8 mouse cellular contexts compared by ENCODE assay signal in the genomic region with DNA sequence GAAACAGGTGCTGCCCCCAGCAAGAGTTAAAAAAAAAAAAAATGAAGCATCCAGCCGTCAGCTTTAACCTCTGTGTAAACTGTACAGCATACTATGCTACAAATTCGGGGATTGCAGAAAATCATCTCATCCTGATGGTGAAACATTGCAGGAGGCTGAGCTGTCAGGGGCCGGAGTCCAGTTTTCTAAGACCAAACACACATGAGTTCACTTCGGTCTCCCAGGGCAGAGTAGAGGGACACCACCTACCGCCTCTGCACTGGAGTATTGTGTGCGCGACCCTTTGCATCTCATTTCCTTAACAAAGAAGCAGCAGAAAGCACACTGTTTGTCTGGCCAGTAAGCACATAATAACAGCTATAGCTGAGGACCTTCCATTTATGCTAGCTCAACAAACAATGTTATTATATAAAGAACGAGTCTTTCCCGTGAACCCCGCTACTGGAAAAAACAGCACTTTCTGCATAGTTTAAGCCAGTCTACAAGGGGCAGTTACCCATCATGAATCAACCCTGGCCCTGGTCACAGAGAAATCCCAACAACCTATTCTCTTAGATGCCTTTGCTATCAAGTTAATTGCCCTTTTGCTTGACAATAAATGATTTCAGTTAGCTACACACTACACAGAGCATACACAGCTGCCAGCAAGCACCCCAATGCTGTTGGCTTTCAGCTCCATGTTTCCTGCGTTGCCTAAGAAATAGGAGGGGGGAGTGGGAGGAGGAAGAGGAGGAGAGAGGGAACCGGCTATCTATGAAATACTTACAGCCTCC.
DNase-seq lines count a peak whose midpoint lies in the region; ATAC-seq lines count a peak whose summit lies in the region.

No protein-coding gene starts in this region.

- H3K36me3 ChIP-seq in forebrain, embryonic 13.5 days (ENCODE audit: poor library complexity, severe bottlenecking), result no peaks in the 10 kb centered on the region
- no peaks in the 10 kb centered on the region for H3K36me3 ChIP-seq in midbrain, embryonic 10.5 days

- H3K27me3 ChIP-seq in forebrain, embryonic 13.5 days, result no peaks in the 10 kb centered on the region
- no peaks in the 10 kb centered on the region for H3K27me3 ChIP-seq in midbrain, embryonic 10.5 days (ENCODE audit: low read depth, poor library complexity, severe bottlenecking)

- H3K4me2 ChIP-seq in forebrain, embryonic 13.5 days, result peak overlapping the region; percentile 61

- peak overlapping the region; percentile 72 for H3K27ac ChIP-seq in forebrain, embryonic 13.5 days
- peak overlapping the region; percentile 79 for H3K27ac ChIP-seq in midbrain, embryonic 10.5 days (replicated peaks)

- 0 out of 2 replicates have a peak, but pooled peaks cover 3% of the 10 kb centered on the region for H3K9me3 ChIP-seq in forebrain, embryonic 13.5 days (replicated peaks)
- 0 out of 2 replicates have a peak, but pooled peaks cover 3% of the 10 kb centered on the region for H3K9me3 ChIP-seq in midbrain, embryonic 10.5 days (replicated peaks)

- peak overlapping the region; percentile 66 for H3K9ac ChIP-seq in forebrain, embryonic 13.5 days

- WGBS in forebrain, embryonic 13.5 days, result 17% methylated on average over 12 of the region's 12 CpGs
- 62% methylated on average over 12 of the region's 12 CpGs for WGBS in midbrain, embryonic 10.5 days

- H3K4me3 ChIP-seq in forebrain, embryonic 13.5 days, result peak overlapping the region; percentile 43
- peak overlapping the region; percentile 40; the same call in 1 of the 2 replicates for H3K4me3 ChIP-seq in midbrain, embryonic 10.5 days

- peak; percentile 86 for ATAC-seq in forebrain, embryonic 13.5 days
- no peak for ATAC-seq in megakaryocyte progenitor cell, adult 5-6 weeks (replicated peaks; ENCODE audit: poor library complexity)

- peaks cover 31% of the 10 kb centered on the region for H3K4me1 ChIP-seq in forebrain, embryonic 13.5 days
- peaks cover 19% of the 10 kb centered on the region for H3K4me1 ChIP-seq in midbrain, embryonic 10.5 days

- DNase-seq in heart, adult 11 months, result peak; percentile 92
- no peak for DNase-seq in heart, adult 18-20 months
- peak; percentile 24 for DNase-seq in ZHBTc4 (ENCODE audit: low read depth, low spot score)
- peak; percentile 20 for DNase-seq in midbrain, embryonic 10.5 days (ENCODE audit: low spot score)
- no peak for DNase-seq in ovary, adult 18-20 months (ENCODE audit: low spot score)
- DNase-seq in kidney, postnatal 25 days, result no peak

Comparison
In these comparisons a context has a peak if more than half of its experiments do, and no peak if none do; other contexts are left out.
1. DNase-seq: peak in heart, adult 11 months (single experiment), ZHBTc4 (single experiment) and midbrain, embryonic 10.5 days (single experiment); none in heart, adult 18-20 months (0 of 2), ovary, adult 18-20 months (single experiment) and kidney, postnatal 25 days (0 of 2).